Mouse (Mus musculus) myocyte (in vitro differentiated cells): ENCODE measurements around the gene Pgf.

Source experiments
- CEBPB ChIP-seq: IDR thresholded peaks from 2 replicates; pipeline ENCODE4 v1.6.1; 2011; ENCODE audit warnings: mild to moderate bottlenecking, moderate library complexity; ENCODE audit not compliant: poor library complexity, insufficient read depth, severe bottlenecking
- E2F4 ChIP-seq: IDR thresholded peaks from one replicate; pipeline ENCODE4 v1.6.1; 2011; ENCODE audit warnings: mild to moderate bottlenecking, control low read depth, moderate library complexity; ENCODE audit not compliant: insufficient read depth
- MAX ChIP-seq: IDR thresholded peaks from one replicate; pipeline ENCODE4 v1.6.1; 2011; ENCODE audit warnings: low read depth, mild to moderate bottlenecking, control low read depth
- MYOG ChIP-seq, 3 experiments: IDR thresholded peaks; one replicate each; pipeline ENCODE4 v1.6.1; 2011; ENCODE audit warnings: control low read depth in 2 of 3, low read depth in 2 of 3, mild to moderate bottlenecking in 2 of 3; ENCODE audit not compliant: insufficient read length in 2 of 3, control insufficient read depth in 1 of 3, insufficient read depth in 1 of 3
- POLR2A ChIP-seq: IDR thresholded peaks from one replicate; pipeline ENCODE4 v1.6.1; 2011; ENCODE audit warnings: low read depth, mild to moderate bottlenecking, control low read depth, moderate library complexity; ENCODE audit not compliant: insufficient read length
- POLR2AphosphoS2 ChIP-seq: IDR thresholded peaks from one replicate; pipeline ENCODE4 v1.6.1; 2011; ENCODE audit warnings: low read depth, control low read depth; ENCODE audit not compliant: insufficient read length
- SRF ChIP-seq: IDR thresholded peaks from one replicate; pipeline ENCODE4 v1.6.1; 2011; ENCODE audit warnings: low read depth; ENCODE audit not compliant: control insufficient read depth, insufficient read length
- TCF12 ChIP-seq: IDR thresholded peaks from one replicate; pipeline ENCODE4 v1.6.1; 2011; ENCODE audit warnings: mild to moderate bottlenecking, control low read depth; ENCODE audit not compliant: poor library complexity, insufficient read depth, severe bottlenecking
- USF1 ChIP-seq: IDR thresholded peaks from one replicate; pipeline ENCODE4 v1.6.1; 2011; ENCODE audit warnings: low read depth, mild to moderate bottlenecking, control low read depth, moderate library complexity

DNA sequence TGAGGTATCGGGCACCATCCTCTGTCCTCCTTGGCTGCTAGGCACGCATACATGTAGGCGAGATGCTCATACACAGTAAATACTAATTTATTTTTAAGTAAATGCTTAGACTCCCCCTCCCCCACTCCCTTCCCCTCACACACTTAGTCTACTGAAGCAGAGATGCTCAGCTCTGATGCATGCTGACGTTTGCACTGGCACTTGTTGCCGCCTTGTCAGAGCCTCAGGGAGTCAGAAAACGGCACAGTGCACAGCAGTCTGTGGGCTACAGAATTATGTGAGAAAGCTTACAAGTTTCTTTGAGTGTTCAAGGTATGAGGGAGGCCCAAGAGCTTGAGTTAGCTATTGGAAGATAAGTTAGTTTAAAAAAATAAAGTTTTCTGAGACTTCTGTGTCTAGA is 46.2 kb downstream of the Pgf start:
- TF ChIP-seq POLR2A (no peak), POLR2AphosphoS2 (no peak), TCF12 (no peak), MAX (no peak), E2F4 (no peak), MYOG (IDR thresholded peaks at IDR 0.05; ENCODE audit: control insufficient read depth in 1 of 3, insufficient read depth in 1 of 3, insufficient read length in 2 of 3, low read depth in 2 of 3) (no peak), CEBPB (no peak), USF1 (no peak), SRF (no peak)
